Mouse (Mus musculus) stomach, embryonic 16.5 days (tissue): ENCODE data around the gene Alg14. TPM values are rescaled to one million over a fixed set of nuclear protein-coding genes. Genes with fewer than 3 reads are reported as not detected.
A peak's percentile ranks its signal among the peaks of the same experiment; 100 is the strongest.

Source experiments
- ATAC-seq: fragments of 200-750 bp; cut with Nextera tagmentation; 2 replicates; pipeline ENCODE4 v1.8.0; 2017; ENCODE audit warnings: moderate number of reproducible peaks, moderate TSS enrichment; ENCODE audit not compliant: insufficient read depth, low FRiP score
- H3K27ac ChIP-seq: fragments of 300-500 bp; sonication (generic); 2 replicates; pipeline ENCODE4 v1.5.1; 2014; ENCODE audit warnings: low read length
- H3K27me3 ChIP-seq: fragments of 300-500 bp; sonication (generic); 2 replicates; pipeline ENCODE4 v1.6.1; 2014; ENCODE audit warnings: low read length, control low read depth, mixed read lengths; ENCODE audit not compliant: control insufficient read depth, insufficient read depth
- H3K36me3 ChIP-seq: fragments of 300-500 bp; sonication (generic); 2 replicates; pipeline ENCODE4 v1.6.1; 2014; ENCODE audit warnings: low read length; ENCODE audit not compliant: control insufficient read depth, insufficient read depth
- H3K4me1 ChIP-seq: fragments of 300-500 bp; sonication (generic); 2 replicates; pipeline ENCODE4 v1.6.1; 2014; ENCODE audit warnings: low read length, control low read depth, mixed read lengths; ENCODE audit not compliant: control insufficient read depth, insufficient read depth
- H3K4me2 ChIP-seq: fragments of 300-500 bp; sonication (generic); 2 replicates; pipeline ENCODE4 v1.6.1; 2014; ENCODE audit warnings: low read depth, low read length, mixed read lengths
- H3K4me3 ChIP-seq: fragments of 300-500 bp; sonication (generic); replicated peaks from 2 replicates; pipeline ENCODE4 v1.5.1; 2014; ENCODE audit warnings: mild to moderate bottlenecking, low read length
- H3K9ac ChIP-seq: fragments of 300-500 bp; sonication (generic); 2 replicates; pipeline ENCODE4 v1.6.1; 2014; ENCODE audit warnings: low read length
- H3K9me3 ChIP-seq: fragments of 300-500 bp; sonication (generic); replicated peaks from 2 replicates; pipeline ENCODE4 v1.6.1; 2016; ENCODE audit warnings: low read length, control low read depth; ENCODE audit not compliant: control insufficient read depth
- WGBS: fragments of 180-500 bp; shearing (Covaris S2); extraction: QIAGEN DNeasy Blood & Tissue Kit; methylation state at CpG from one replicate; pipeline ENCODE4 v1.1.7; 2014; 5-methylcytosine and 5-hydroxymethylcytosine counted together
- polyA plus RNA-seq: library from polyadenylated mRNA; unstranded; fragments of >200 nt; fragmentation: Nextera tagmentation; extraction: Ambion mirVana; gene quantifications from 2 replicates; pipeline ENCODE4 v1.2.1, GENCODE M21; 2015

Gene Alg14
- polyA plus RNA-seq, 1 experiment from 2014 or later, result 45.8 TPM

- Histone ChIP-seq H3K4me2 (peak overlapping the region; percentile 62), H3K4me3 (peak overlapping the region; percentile 65), H3K9me3 (no peaks in the 10 kb centered on the region), H3K36me3 (no peaks in the 10 kb centered on the region), H3K9ac (peak overlapping the region; percentile 72), H3K27ac (peak overlapping the region; percentile 86), H3K27me3 (no peaks in the 10 kb centered on the region), H3K4me1 (no peaks in the 10 kb centered on the region)
- no peak for ATAC-seq
- WGBS, result 62% methylated on average over 8 of the region's 8 CpGs
Observed at GRCm38 (mm10) chr3:121290681-121291080, 892 bp upstream of the Alg14 start.

- Histone ChIP-seq H3K4me2 (peak overlapping the region; percentile 62), H3K4me1 (no peaks in the 10 kb centered on the region), H3K27ac (peak overlapping the region; percentile 86), H3K36me3 (no peaks in the 10 kb centered on the region), H3K9ac (peak overlapping the region; percentile 72), H3K4me3 (peak overlapping the region; percentile 65), H3K9me3 (no peaks in the 10 kb centered on the region), H3K27me3 (no peaks in the 10 kb centered on the region)
- WGBS, result 3% methylated on average over 7 of the region's 7 CpGs
- ATAC-seq, result no peak; the same call in 1 of the 2 replicates
Observed at GRCm38 (mm10) chr3:121291225-121291559, 381 bp upstream of the Alg14 start.

- Histone ChIP-seq H3K4me3 (no peak overlapping the region), H3K4me1 (no peaks in the 10 kb centered on the region), H3K27ac (no peak overlapping the region), H3K27me3 (no peaks in the 10 kb centered on the region), H3K9me3 (no peaks in the 10 kb centered on the region), H3K9ac (no peak overlapping the region), H3K4me2 (no peak overlapping the region), H3K36me3 (no peaks in the 10 kb centered on the region)
- no peak for ATAC-seq
- 78% methylated on average over 2 of the region's 2 CpGs for WGBS
Observed at GRCm38 (mm10) chr3:121294200-121294599, 2.6 kb downstream of the Alg14 start.

GRCm38 (mm10) chr3:121306641-121307040 is 15.1 kb downstream of the Alg14 start:
- H3K27me3 ChIP-seq, result no peaks in the 10 kb centered on the region
- no peaks in the 10 kb centered on the region for H3K9me3 ChIP-seq
- no peak for ATAC-seq
- no peaks in the 10 kb centered on the region for H3K36me3 ChIP-seq
- H3K4me1 ChIP-seq, result no peaks in the 10 kb centered on the region
- H3K27ac ChIP-seq, result no peak overlapping the region
- WGBS, result 90% methylated on average over 7 of the region's 7 CpGs
- no peak overlapping the region for H3K9ac ChIP-seq
- H3K4me2 ChIP-seq, result no peak overlapping the region
- no peak overlapping the region for H3K4me3 ChIP-seq

GRCm38 (mm10) chr3:121307532-121308234 is 16.1 kb downstream of the Alg14 start:
- no peak overlapping the region for H3K4me2 ChIP-seq
- H3K27ac ChIP-seq, result no peak overlapping the region
- no peaks in the 10 kb centered on the region for H3K4me1 ChIP-seq
- no peaks in the 10 kb centered on the region for H3K27me3 ChIP-seq
- peak; percentile 80; the same call in 1 of the 2 replicates for ATAC-seq
- no peaks in the 10 kb centered on the region for H3K36me3 ChIP-seq
- 70% methylated on average over 7 of the region's 7 CpGs for WGBS
- H3K4me3 ChIP-seq, result no peak overlapping the region
- H3K9me3 ChIP-seq, result no peaks in the 10 kb centered on the region
- H3K9ac ChIP-seq, result no peak overlapping the region

- Histone ChIP-seq H3K27me3 (no peaks in the 10 kb centered on the region), H3K27ac (no peak overlapping the region), H3K9me3 (no peaks in the 10 kb centered on the region), H3K4me2 (no peak overlapping the region), H3K4me1 (peaks cover 6% of the 10 kb centered on the region), H3K4me3 (no peak overlapping the region), H3K36me3 (no peaks in the 10 kb centered on the region), H3K9ac (no peak overlapping the region)
- 0 out of 2 replicates have a peak, but pooled peaks have one; percentile 28 for ATAC-seq
- 85% methylated on average over 5 of the region's 5 CpGs for WGBS
Observed at GRCm38 (mm10) chr3:121308935-121309334, 17.4 kb downstream of the Alg14 start.

GRCm38 (mm10) chr3:121309429-121309828 is 17.9 kb downstream of the Alg14 start:
- H3K27ac ChIP-seq, result no peak overlapping the region
- no peak for ATAC-seq
- no peak overlapping the region for H3K9ac ChIP-seq
- WGBS, result 74% methylated on average over 4 of the region's 4 CpGs
- H3K9me3 ChIP-seq, result no peaks in the 10 kb centered on the region
- H3K4me2 ChIP-seq, result no peak overlapping the region
- H3K27me3 ChIP-seq, result no peaks in the 10 kb centered on the region
- peaks cover 6% of the 10 kb centered on the region for H3K4me1 ChIP-seq
- H3K4me3 ChIP-seq, result no peak overlapping the region
- no peaks in the 10 kb centered on the region for H3K36me3 ChIP-seq

- Histone ChIP-seq H3K4me1 (peaks cover 6% of the 10 kb centered on the region), H3K4me2 (no peak overlapping the region), H3K9me3 (no peaks in the 10 kb centered on the region), H3K27ac (no peak overlapping the region), H3K27me3 (no peaks in the 10 kb centered on the region), H3K36me3 (no peaks in the 10 kb centered on the region), H3K9ac (no peak overlapping the region), H3K4me3 (no peak overlapping the region)
- 76% methylated on average over 16 of the region's 16 CpGs for WGBS
- no peak for ATAC-seq
Observed at GRCm38 (mm10) chr3:121309896-121310714, 18.5 kb downstream of the Alg14 start.

GRCm38 (mm10) chr3:121312426-121312825 is 20.9 kb downstream of the Alg14 start:
- Histone ChIP-seq H3K4me1 (peaks cover 6% of the 10 kb centered on the region), H3K36me3 (no peaks in the 10 kb centered on the region), H3K9ac (no peak overlapping the region), H3K27ac (no peak overlapping the region), H3K4me3 (no peak overlapping the region), H3K27me3 (no peaks in the 10 kb centered on the region), H3K9me3 (no peaks in the 10 kb centered on the region), H3K4me2 (no peak overlapping the region)
- WGBS, result 72% methylated on average over 6 of the region's 6 CpGs
- no peak for ATAC-seq
